Mouse (Mus musculus) spleen, postnatal 36 days (tissue): Measurements from ENCODE around the gene Chn2.

ENCODE experiments used
- DNase-seq, 2 experiments: peaks; one replicate each; pipeline ENCODE4 v3.0.0; 2022; ENCODE audit warnings: low spot score in 2 of 2, mixed read lengths in 1 of 2

Gene Chn2

DNA sequence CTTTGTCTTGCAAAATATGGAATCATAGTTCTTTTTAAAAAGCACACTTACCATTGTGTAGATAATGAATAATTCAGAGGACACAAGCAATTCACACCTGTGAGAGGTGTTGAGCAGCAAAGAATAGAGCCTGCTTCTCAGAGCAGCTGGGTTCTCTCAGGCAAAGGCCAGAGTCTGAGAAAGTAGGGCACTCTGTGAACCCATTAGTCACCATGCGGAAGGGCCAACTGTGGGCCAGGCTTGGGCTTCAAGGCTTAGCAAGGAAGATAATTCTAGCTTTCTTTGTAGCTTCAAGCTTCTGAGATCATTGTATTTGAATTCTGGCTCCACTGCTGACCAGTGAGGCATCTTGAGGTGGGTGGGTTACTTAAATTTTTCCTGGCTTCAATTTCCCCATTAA is 2.8 kb downstream of the Chn2 start:
- no peak for DNase-seq

DNA sequence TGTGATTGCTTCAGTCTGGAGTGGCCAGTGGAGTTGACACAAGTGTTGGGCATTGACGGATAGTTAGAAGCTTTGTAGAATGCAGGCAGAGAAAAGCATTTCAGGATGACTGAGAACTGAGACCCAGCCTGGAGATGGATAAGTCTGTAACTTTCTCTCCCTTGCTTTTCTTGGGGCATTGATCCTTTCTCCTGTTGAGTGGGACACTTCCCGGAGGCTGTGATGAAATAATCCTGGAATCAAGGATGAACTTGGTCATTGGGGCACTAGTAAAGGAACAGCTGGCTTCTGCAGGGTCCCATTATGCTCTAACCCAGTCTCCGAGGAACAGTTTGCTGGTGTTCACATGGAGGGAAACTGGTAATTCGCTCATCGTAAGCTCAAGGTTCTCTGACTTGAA is 4.2 kb downstream of the Chn2 start:
- no peak for DNase-seq

DNA sequence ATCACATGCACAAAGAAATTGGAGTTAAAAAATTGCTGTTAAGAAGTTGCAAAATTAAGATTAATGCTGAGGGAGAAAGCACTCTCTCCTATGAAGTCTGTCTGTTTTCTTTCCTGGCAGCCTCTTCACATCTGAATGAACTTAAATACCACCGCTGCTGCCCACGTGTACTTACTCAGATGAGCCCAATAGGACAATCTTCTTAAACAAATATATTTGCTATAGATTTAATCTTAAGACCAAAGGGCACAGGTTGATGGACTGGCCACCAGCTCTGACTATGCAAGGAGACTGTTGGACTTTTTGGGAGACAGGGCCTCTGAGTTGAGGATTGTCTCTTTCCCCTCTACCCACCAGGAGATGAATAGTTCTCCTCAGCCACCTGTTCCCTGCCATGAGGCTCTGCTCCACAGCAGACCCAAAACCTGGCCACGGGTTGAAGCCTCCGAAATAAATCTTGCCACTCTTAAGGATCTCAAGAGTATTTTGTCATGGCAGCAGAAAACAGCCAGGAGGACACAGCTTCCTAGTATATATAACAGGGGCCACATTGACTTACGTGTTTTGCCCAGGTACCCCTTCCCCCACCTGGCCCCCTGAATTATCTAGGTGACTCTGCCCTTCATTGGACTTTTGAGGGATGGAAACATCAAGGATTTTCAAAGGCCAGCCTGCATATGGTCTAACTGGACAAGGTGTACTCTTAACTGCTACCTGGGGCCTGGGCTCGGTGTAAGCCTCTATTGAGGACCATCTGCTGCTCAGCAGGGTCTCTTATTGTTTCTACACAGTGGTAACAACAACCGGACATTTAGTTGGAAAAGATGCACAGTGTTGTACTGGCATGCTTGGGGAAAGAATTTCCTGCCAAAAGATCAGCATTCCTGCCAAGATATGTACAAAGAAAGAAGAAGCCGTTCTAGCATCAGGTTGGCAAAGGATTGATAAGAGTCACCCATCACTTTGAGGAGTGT is 6.7 kb downstream of the Chn2 start:
- no peak for DNase-seq

DNA sequence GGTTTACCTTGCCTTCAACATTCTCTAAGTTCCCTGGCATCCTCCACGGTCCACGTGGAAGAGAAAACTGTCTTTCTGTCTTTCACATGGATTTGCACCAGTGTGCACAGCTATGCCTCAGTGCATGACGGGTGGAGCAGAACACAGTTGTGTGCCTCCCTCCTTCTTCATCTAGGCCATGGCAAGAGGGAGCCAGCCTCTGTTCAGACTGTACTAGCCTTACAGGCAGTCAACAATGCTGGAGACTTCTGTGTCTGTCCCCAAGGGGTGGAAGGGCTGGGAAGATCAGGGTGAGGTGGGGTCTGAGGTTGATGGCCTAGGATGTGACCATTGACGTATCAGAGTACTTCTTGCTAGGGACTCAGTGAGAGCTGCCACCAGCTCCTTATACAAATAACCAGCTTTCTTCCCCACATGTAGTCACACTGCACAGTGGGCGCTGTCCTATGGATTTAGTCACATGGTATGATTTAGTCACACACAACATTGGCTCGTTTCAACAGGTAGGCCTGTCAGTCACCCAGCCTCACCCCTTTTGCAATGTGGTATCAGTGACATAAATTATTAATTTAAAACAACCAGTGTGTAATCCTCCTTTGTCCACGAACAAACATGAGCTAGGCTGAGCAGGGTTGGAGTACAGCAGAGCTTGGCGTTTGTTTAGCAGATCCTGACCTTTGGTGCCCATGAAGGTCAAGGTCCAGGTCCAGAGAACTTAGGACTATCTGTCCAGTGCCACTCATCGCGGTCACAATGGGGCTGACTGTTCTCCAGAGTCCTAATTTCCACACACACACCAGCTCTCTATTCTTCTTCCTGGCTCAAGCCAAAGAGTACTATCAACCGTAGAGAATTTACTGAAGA is 7.8 kb downstream of the Chn2 start:
- DNase-seq = no peak

DNA sequence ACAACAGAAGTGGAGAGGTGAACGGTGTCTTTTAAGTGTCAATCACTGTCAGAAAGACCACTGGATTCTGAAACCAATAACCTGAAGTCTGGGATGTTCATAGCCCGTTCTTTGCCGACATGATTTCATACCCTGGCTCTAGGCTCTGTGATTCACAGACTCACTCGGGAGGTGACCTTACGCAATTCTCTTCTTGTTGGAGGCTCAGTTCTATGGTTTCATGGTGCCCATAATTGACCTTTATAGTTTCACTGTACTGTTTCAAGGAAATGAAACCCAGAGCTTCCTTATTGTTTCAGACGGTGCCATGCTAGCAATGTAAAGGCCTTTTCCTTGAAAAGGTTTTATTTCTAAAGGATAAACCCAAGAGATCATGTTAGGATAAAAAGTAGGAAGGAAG is 9.4 kb downstream of the Chn2 start:
- peak in 1 of 2 experiments; percentile 10 for DNase-seq

DNA sequence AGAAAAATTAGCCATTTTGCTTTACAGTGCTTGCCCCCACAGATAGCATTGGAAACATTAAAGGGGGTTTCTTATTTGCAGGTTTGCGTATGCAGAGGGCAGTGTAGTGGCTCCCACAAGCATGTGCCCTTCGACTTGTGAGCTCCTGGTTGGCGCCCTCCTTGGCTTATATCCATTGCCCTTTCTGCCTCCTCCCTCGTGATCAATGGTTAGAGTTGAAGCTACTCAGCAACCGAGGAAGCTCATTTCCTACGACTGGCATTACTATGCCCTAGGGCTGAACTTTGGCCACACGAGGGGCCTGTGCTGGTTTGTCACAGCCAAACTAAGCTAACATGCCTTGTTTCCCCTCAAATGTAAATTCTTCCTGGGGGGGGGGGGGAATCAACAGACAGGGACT is 11.8 kb downstream of the Chn2 start:
- DNase-seq = no peak

DNA sequence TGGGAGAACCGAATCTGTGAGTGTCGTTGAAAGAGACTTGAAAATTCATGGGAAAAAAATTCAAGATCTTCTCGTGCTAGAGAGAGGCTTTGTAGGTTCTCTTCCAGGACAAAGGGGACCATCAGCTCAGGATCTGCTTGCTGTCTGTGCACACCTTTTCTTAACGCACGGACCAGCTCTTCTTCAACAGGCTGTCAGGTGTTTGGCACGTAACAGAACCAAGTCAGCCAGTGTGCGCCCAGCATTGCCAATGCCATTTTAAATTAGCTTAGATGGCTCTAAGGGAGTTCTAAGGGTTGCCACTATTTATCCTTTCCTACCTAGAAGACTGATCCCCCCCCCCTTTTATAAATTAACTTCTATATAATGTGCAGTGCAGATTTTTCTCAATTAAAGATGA is 12.8 kb downstream of the Chn2 start:
- no peak for DNase-seq

DNA sequence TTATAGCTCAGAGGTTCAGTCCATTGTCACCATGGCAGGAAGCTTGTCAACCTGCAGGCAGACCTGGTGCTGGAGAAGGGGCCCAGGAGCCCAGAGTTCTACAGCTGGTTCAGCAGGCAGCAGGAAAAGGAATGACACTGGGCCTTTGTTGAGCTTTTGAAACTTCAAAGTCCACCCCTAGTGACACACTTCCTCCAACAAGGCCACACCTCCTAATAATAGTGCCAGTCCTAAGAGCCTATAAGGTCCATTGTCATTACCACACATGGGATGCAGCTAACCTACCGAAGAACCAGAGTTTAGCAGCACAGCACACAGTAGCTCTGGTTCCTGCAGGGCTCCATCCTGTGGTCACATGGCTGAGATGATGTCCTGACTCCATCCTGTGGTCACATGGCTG is 13.3 kb downstream of the Chn2 start:
- DNase-seq = no peak

DNA sequence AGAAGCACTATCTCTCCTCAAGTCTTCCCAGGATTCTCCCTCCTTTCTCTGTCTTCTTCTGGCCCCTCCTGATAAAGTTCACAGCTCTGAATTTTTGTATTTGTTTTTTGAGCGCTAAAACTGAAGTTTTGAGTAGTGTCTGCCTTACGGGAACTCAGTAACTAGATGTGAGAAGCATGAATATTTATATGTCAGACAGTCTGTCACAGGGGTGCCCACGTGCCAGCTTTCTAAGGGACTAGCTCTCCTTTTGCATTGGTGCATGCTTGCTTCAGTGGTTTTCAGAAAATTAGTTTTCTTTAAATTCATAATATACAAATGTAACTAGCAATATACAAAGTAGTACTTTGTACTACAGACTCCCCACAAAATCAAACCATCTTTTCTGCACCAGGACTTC is 14.0 kb downstream of the Chn2 start:
- DNase-seq = no peak

DNA sequence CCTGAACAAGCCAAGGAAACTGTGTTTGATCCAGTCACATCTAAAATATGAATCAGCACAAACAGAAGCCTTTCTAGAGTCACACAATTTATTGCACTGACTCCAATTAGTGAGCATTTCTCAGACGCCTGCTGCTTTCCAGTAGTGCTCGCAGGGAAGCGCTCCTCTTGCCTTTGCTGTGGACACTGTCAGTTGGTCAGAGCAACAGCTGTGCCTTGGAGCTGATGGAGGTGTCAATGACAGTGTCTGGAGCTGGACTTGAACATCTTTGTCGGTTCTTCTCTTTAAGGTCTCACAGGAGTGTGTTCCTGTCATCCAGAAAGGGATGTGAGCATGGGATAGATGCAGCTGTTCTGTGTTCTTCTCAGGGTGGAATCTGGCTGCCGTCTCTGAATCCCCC is 16.0 kb downstream of the Chn2 start:
- DNase-seq = no peak

DNA sequence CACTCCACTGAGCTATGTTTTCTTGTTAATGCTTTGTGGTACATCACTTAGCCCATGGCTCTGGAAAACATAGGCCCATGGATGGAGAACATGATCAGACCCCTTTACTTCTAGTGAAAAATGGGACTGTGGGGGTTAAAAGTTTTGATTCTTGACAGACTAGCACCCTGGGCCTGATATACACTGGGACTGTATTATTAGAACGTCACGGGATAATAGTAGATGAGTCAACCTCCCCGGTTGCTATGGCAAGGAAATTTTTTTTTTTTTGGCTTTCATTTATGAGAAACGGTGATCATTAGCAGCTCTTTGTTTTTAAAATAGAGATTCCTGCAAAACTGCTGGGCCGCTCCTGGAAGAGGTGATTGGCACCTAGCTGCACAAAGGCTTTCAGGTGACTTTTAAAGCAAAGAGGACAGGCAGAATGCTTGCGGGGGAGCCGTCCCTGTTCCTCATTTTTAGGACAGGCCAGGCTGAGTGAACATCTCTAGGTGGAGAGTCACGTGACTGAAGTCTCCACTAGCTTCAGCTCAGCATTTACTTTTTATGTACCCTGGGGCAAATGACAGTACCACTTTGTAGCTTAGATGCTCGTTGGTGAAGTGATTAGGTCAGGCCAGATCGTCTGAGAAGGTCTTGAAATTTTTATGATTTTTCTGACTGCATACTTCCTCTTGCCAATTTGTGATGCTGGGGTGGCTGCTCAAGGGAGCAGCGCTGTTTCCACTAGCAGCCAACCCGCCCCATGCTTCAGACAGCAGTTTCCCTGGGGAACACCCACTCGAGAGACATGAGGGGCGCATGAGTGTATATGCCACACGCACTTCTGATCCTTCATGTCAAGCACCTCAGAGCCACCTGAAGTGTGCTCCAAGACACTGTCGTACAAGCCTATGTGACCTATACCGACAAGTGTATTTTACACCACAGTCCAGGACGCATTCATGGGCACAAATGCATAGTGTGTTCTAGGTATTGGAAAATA is 17.5 kb downstream of the Chn2 start:
- peak; percentile 10 to 15 for DNase-seq

DNA sequence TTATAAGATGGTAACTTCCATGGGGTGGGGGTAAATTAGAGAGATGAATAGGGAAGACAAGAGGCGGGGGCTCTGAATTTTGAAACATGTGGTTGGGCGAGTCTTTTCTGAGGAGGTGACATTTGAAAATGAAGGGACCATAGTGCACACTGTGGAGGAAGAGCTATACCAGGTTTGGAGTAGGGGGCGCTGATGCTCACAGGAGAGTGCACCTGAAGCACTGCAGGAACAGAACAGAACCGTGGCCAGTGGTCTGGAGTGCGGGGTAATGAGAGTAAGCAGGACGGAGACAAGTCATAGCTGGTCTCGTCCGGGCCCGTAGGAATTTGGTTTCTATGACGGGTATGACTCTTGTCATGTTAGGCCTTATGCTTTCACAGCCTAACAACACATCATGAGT is 18.3 kb downstream of the Chn2 start:
- DNase-seq = no peak

DNA sequence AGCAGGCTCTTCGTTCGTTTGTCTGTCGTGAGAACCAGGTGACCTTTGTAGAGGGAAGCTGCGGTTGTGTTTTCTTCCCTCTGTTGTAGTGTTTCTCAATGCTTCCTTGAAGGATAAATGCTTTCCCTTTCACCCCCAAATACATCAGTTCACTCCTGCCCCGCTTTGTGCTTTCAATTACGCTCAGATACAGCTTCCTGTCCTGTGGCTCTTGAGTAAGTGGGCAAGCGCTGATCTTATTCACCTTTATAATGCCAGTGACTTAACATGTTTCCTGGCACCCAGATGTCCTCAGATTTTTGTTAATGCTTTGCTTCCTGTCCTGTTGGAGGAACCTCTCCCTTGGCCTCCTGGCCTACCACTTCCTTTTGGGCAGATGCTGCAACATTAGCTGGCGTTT is 19.5 kb downstream of the Chn2 start:
- DNase-seq = peak in 1 of 2 experiments; percentile 6

DNA sequence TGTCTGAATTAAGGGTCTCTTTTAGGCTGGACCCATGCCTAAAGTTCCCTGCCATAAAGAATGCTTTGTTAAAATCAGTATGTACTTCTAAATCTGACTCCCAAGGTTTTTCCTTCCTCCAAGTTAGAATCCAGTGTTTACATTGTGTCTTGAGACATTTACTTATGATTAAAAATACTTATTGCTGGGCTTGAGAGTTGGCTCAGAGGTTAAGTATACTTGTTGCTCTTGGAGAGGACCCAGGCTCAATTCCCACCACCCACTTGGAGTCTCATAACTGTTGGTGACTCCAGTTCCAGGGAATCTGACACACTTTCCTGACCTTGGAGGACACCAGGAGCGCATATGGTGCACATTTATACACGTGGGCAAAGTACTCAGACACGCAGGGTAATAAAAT is 20.9 kb downstream of the Chn2 start:
- no peak for DNase-seq

DNA sequence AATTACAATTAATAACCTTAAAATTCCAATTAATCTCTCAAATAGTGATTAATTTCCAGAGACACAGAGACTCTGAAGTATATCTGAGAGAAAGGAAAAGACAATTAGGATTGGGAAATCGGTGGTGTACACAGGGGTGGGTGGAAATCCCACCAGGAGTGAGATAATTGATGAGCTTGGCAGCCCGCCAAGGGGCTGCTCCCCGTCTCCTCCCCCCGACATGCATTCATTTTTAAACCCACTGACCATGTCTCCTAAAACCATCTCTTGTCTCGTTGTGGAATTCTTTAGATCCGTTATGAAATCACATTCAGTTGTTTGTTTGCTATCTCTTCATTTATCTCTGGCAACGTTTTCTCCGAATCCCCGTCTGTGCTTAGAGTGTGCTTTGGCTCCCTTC is 22.0 kb downstream of the Chn2 start:
- DNase-seq = no peak

DNA sequence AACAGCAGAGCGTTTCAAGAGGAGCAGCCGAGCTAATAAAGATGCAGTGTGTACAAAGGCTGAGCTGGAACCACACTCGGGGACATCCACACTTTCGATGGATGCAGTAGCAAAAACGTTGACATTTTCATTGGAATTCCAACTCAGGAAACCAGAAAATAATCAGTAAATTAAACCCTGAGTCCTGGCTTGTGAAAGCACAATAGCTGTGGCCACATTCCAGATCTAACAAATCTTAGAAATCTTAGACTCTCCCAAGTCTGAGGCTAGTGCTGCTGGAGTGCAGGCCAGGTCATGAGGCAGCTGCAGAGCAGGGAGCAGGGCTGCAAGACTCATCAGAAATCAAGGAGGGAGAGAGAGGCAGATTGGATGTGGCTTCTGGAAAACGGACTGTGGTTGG is 24.5 kb downstream of the Chn2 start:
- no peak for DNase-seq

DNA sequence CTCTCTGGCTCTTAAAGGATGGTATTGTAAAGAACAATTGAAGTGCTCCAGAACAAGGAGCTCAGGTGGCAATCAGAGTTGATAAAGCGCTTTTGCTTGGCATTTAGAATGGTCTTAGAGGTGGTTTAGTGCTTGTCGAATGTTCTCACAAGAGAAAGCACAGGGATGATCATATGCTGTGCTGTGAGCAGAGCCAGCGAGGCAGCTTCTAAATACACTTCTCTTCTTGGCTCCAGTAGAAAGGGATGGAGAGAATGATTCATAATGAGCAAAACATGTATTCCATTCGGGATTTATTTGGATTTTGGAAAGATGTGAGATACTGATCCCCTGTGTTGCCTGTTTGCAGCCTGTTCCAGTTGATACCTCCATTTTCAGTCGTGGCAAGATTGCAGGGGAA is 28.0 kb downstream of the Chn2 start:
- no peak for DNase-seq

DNA sequence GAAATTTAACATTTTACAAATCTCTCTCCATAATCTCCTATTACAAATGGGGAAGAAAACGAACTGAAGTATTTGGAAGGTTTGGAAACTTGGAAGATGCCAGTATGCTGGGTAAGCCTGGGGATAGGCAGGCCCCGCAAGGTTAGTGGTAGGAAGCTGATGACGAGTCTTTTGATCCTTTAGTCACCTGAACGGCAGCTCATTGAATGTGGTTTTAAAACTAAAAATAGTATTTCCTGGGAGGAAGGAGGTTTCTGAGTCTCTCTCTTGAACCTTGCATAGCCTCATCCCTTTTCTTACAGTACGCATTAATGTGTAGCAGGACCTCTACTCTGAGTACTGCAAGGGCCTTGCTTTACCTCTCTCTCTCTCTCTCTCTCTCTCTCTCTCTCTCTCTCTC is 29.5 kb downstream of the Chn2 start:
- no peak for DNase-seq

DNA sequence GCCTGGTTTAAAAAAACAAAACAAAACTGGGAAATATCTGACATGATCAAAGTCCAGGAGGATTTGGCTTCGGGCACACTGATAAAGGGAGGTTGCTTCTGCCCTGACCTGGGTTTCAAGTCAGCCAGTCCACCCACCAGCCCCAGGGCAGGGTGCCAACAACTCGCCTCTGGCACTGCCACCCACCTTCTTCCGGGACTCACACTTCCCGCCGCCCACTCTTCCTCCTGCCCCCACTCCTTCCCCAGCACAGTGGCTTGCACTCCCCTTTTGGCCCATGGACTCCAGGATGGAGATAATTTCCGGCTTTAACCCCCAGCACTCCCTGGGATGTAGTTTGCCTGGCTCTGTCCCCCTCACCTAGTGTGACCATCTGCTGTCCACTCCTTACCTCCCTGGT is 31.4 kb downstream of the Chn2 start:
- DNase-seq = no peak

DNA sequence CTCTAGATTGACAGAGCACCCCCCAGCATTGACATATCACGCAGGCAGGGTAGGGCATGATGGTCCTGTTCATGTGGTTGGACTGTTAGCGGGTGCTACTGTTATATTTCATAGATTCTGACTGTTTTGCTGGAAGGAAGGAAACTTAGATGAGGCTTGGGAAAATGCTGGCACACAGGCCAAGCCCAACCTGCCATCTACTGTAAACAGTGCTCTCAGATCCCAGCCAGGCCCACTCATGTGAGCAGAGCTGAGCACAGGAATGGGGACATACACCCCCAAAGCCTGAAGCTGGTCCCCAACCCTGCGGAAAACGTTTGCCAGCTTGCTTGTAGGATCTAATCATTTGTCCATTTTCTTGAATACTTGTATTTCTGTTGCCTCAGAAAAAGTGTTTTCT is 32.1 kb downstream of the Chn2 start:
- no peak for DNase-seq

DNA sequence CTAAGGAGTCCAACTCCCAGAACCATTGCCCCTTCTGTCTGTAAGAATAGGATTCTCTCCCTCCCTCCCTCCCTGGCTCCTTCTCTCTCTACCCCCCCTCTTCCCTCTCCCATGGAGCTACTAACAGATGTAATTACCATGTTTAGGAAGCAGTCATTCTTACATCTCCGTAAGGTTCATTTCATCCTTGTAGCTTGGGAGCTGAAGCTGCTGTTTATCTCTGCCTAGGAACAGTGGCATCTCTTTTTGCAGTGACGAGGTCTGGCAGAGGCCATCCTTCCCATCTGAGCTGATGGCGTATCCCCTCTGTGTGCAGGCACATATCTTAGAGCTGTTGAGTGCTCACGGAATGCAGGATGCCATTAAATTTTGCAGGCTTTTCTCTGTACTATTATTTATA is 35.1 kb downstream of the Chn2 start:
- no peak for DNase-seq

DNA sequence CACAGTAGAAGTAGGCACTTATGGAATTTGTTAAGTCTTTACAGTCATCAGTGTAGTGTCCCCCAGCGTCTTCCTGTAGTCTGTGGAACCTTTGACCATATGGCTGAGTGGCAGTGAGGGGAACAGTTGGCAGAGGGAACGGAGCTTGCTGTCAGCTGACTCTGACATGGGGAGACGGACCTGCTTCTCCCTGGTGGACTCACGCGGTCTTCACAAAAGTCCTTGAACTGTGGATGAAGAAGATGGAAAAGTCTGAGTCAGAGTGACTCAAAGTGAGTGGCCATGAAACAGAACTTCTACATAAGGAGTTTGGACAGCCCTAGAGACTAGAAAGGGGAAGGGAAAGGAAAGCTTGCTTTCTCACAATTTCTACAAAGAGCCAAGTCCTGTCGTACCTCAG is 36.1 kb downstream of the Chn2 start:
- no peak for DNase-seq
